Mouse (Mus musculus) stomach, postnatal 0 days (tissue): ENCODE data around the gene Trim2.

Source experiments
- CTCF ChIP-seq: IDR thresholded peaks from 2 replicates; pipeline ENCODE4 v1.5.1; 2016; ENCODE audit warnings: antibody characterized with exemption, low read depth, mild to moderate bottlenecking, moderate library complexity
- EP300 ChIP-seq: optimal IDR thresholded peaks from 2 replicates; pipeline ENCODE3; 2016; ENCODE audit warnings: antibody characterized with exemption

DNA sequence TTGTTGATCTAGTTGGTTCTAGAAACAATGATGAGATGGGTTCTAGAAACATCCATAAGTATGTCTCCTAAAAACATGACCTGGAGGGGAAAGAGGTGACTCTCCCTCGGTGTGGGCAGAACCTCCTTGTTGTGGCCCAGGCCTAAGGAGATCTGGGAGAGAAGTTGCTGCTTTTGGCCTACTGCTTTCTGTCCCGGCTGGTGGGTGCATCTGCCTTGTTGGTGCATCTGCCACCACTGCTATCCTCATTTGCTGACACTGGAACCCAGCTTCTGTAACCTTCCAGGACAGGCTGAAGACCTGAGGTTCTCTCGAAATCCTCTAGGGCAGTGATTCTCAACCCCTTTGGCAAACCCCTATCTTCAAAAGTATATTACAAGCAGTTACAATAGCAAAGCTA is 141.3 kb downstream of the Trim2 start:
- TF ChIP-seq CTCF (no peak), EP300 (no peak)
